Comparison of ENCODE assay signal across 8 mouse cellular contexts in genomic region chr14:34769021-34769566, GRCm38 (mm10). TPM values are rescaled to one million over a fixed set of nuclear protein-coding genes. Genes with fewer than 3 reads are reported as not detected.
A peak's percentile ranks its signal among the peaks of the same experiment; 100 is the strongest.
DNase-seq lines count a peak whose midpoint lies in the region; ATAC-seq and TF ChIP-seq lines count a peak whose summit lies in the region.

No protein-coding gene starts in this region.

- DNase-seq in MEL (ENCODE audit: low read depth, low spot score), result peak; percentile 93
- peak; percentile 75 for DNase-seq in c-Kit-positive CD71-positive TER-119-positive erythroid progenitor cells, embryonic 14.5 days (ENCODE audit: low spot score)
- DNase-seq in hindbrain, embryonic 10.5 days (ENCODE audit: low spot score), result peak; percentile 88
- peak; percentile 42 for DNase-seq in layer of hippocampus, adult 9-11 months
- DNase-seq in lung, postnatal 10 days, result peak; percentile 78
- peak; percentile 87 for DNase-seq in retina, embryonic 14.5 days (ENCODE audit: low spot score)
- DNase-seq in thymus, postnatal 4 days, result peak; percentile 87

- H3K27ac ChIP-seq in MEL (ENCODE audit: control insufficient read depth, low read depth, low read length), result peak overlapping the region; percentile 94
- H3K27ac ChIP-seq in forebrain, embryonic 13.5 days, result no peak overlapping the region
- peak overlapping the region; percentile 77 for H3K27ac ChIP-seq in hindbrain, embryonic 10.5 days

- peaks cover 0 to 11% of the 10 kb centered on the region in 2 experiments; a peak in 2 of 4 replicates for H3K36me3 ChIP-seq in MEL (ENCODE audit: control insufficient read depth in 1 of 2, insufficient read depth in 2 of 2, low read length in 2 of 2)
- no peaks in the 10 kb centered on the region for H3K36me3 ChIP-seq in forebrain, embryonic 13.5 days (ENCODE audit: poor library complexity, severe bottlenecking)
- no peaks in the 10 kb centered on the region for H3K36me3 ChIP-seq in hindbrain, embryonic 10.5 days

- TF ChIP-seq CTCF in MEL (IDR thresholded peaks at IDR 0.05 in 2 of 3, conservative IDR thresholded peaks at IDR 0.05 in 1 of 3; ENCODE audit: control insufficient read depth in 1 of 3, insufficient read depth in 1 of 3, low read depth in 2 of 3, low read length in 3 of 3, poor library complexity in 1 of 3, severe bottlenecking in 1 of 3), result peak; percentile 88 to 93 (median 92)

- H3K9me3 ChIP-seq in MEL (replicated peaks; ENCODE audit: insufficient read depth, low read length), result no peaks in the 10 kb centered on the region
- no peaks in the 10 kb centered on the region for H3K9me3 ChIP-seq in forebrain, embryonic 13.5 days (replicated peaks)
- no peaks in the 10 kb centered on the region for H3K9me3 ChIP-seq in hindbrain, embryonic 10.5 days

- TF ChIP-seq RAD21 in MEL (IDR thresholded peaks at IDR 0.05; ENCODE audit: low read depth, low read length), result peak; percentile 74

- peak overlapping the region; percentile 69 to 82 for H3K4me3 ChIP-seq in MEL (ENCODE audit: control insufficient read depth in 1 of 2, insufficient read depth in 1 of 2, low read depth in 2 of 2, low read length in 2 of 2)
- H3K4me3 ChIP-seq in forebrain, embryonic 13.5 days, result peak overlapping the region; percentile 52
- H3K4me3 ChIP-seq in hindbrain, embryonic 10.5 days, result peak overlapping the region; percentile 64

- TF ChIP-seq EP300 in MEL (IDR thresholded peaks at IDR 0.05; ENCODE audit: low read depth in 1 of 2, low read length in 2 of 2), result no peak

- H3K4me1 ChIP-seq in MEL (ENCODE audit: control insufficient read depth in 1 of 2, insufficient read depth in 2 of 2, low read length in 2 of 2), result peaks cover 0 to 22% of the 10 kb centered on the region in 2 experiments; a peak in 3 of 4 replicates
- peaks cover 11% of the 10 kb centered on the region for H3K4me1 ChIP-seq in forebrain, embryonic 13.5 days
- peaks cover 20% of the 10 kb centered on the region for H3K4me1 ChIP-seq in hindbrain, embryonic 10.5 days (replicated peaks)

- H3K4me2 ChIP-seq in forebrain, embryonic 13.5 days, result peak overlapping the region; percentile 93

- peak overlapping the region; percentile 94 for H3K9ac ChIP-seq in MEL (ENCODE audit: control insufficient read depth, low read depth, low read length, poor library complexity, severe bottlenecking)
- H3K9ac ChIP-seq in forebrain, embryonic 13.5 days, result peak overlapping the region; percentile 70

- ATAC-seq in forebrain, embryonic 13.5 days, result peak; percentile 78

- H3K27me3 ChIP-seq in MEL (ENCODE audit: control insufficient read depth in 1 of 2, insufficient read depth in 2 of 2, low read length in 2 of 2), result no peaks in the 10 kb centered on the region
- H3K27me3 ChIP-seq in forebrain, embryonic 13.5 days, result peaks cover 12% of the 10 kb centered on the region; the same call in 1 of the 2 replicates
- peaks cover 17% of the 10 kb centered on the region for H3K27me3 ChIP-seq in hindbrain, embryonic 10.5 days (ENCODE audit: insufficient read depth, poor library complexity, severe bottlenecking)

- H3K79me2 ChIP-seq in MEL (ENCODE audit: control insufficient read depth, insufficient read depth, low read length, poor library complexity), result peaks cover 5% of the 10 kb centered on the region; the same call in 1 of the 2 replicates

- peak in 1 of 2 experiments; percentile 65; a peak in 1 of 4 replicates for TF ChIP-seq POLR2A in MEL (IDR thresholded peaks at IDR 0.05; ENCODE audit: control insufficient read depth in 1 of 2, insufficient read depth in 1 of 2, low read depth in 1 of 2, low read length in 2 of 2, poor library complexity in 1 of 2)

- WGBS in forebrain, embryonic 13.5 days, result under 1% methylated on average over 36 of the region's 36 CpGs
- WGBS in hindbrain, embryonic 10.5 days, result under 1% methylated on average over 36 of the region's 36 CpGs

TF ChIP-seq in MEL, 35 proteins besides CTCF, POLR2A, EP300 and RAD21:
- TF ChIP-seq MAZ (IDR thresholded peaks at IDR 0.05; ENCODE audit: low read depth, low read length) (peak; percentile 60; the same call in 1 of the 2 replicates), MYB (IDR thresholded peaks at IDR 0.05; ENCODE audit: low read depth, low read length) (no peak), MAFK (IDR thresholded peaks at IDR 0.05; ENCODE audit: borderline replicate concordance, low read depth, low read length) (no peak), TBP (IDR thresholded peaks at IDR 0.05; ENCODE audit: low read depth, low read length) (0 out of 2 replicates have a peak, but pooled peaks have one; percentile 33), GATA1 (IDR thresholded peaks at IDR 0.05; ENCODE audit: low read depth, low read length) (no peak), MYC (IDR thresholded peaks at IDR 0.05; ENCODE audit: low read depth, low read length) (peak; percentile 96), SMC3 (IDR thresholded peaks at IDR 0.05; ENCODE audit: low read depth, low read length) (peak; percentile 77), NRF1 (IDR thresholded peaks at IDR 0.05; ENCODE audit: insufficient read depth, low read depth, low read length, poor library complexity, severe bottlenecking) (no peak), ZKSCAN1 (IDR thresholded peaks at IDR 0.05; ENCODE audit: low read depth, low read length) (no peak), ZNF384 (IDR thresholded peaks at IDR 0.05; ENCODE audit: low read depth, low read length) (no peak), ELF1 (IDR thresholded peaks at IDR 0.05; ENCODE audit: low read depth, low read length) (no peak), RCOR1 (IDR thresholded peaks at IDR 0.05; ENCODE audit: low read depth, low read length) (no peak), NELFE (IDR thresholded peaks at IDR 0.05; ENCODE audit: low read depth, low read length) (no peak; the same call in 1 of the 2 replicates), SIN3A (IDR thresholded peaks at IDR 0.05; ENCODE audit: low read length) (peak; percentile 26; the same call in 1 of the 2 replicates), TCF12 (IDR thresholded peaks at IDR 0.05; ENCODE audit: low read depth, low read length) (no peak; the same call in none of the 2 replicates), MXI1 (IDR thresholded peaks at IDR 0.05; ENCODE audit: low read depth, low read length) (no peak; the same call in none of the 2 replicates), KAT2A (conservative IDR thresholded peaks at IDR 0.05; ENCODE audit: low read depth, low read length) (no peak; the same call in 1 of the 2 replicates), ETS1 (IDR thresholded peaks at IDR 0.05; ENCODE audit: low read depth, low read length) (peak; percentile 17; the same call in 1 of the 2 replicates), UBTF (IDR thresholded peaks at IDR 0.05; ENCODE audit: borderline replicate concordance, insufficient read depth, low read depth, low read length) (no peak), USF1 (IDR thresholded peaks at IDR 0.05; ENCODE audit: low read depth, low read length) (0 out of 2 replicates have a peak, but pooled peaks have one; percentile 19), POLR2AphosphoS2 (IDR thresholded peaks at IDR 0.05; ENCODE audit: low read length) (no peak; the same call in 1 of the 2 replicates), MEF2A (IDR thresholded peaks at IDR 0.05; ENCODE audit: extremely low read depth, insufficient replicate concordance, low read depth, low read length, poor library complexity, severe bottlenecking) (no peak), ZC3H11A (IDR thresholded peaks at IDR 0.05; ENCODE audit: low read depth, low read length) (peak; percentile 63), CHD1 (IDR thresholded peaks at IDR 0.05; ENCODE audit: low read depth, low read length) (no peak), TAL1 (IDR thresholded peaks at IDR 0.05; ENCODE audit: low read length) (no peak), GABPA (IDR thresholded peaks at IDR 0.05; ENCODE audit: low read depth, low read length) (no peak), MAX (IDR thresholded peaks at IDR 0.05; ENCODE audit: low read length) (peak; percentile 91), POLR2AphosphoS5 (IDR thresholded peaks at IDR 0.05; ENCODE audit: borderline replicate concordance, low read depth, low read length) (no peak), JUND (IDR thresholded peaks at IDR 0.05; ENCODE audit: low read depth, low read length) (no peak), HCFC1 (IDR thresholded peaks at IDR 0.05; ENCODE audit: low read depth, low read length) (no peak), E2F4 (IDR thresholded peaks at IDR 0.05; ENCODE audit: borderline replicate concordance, low read depth, low read length) (no peak; the same call in 1 of the 2 replicates), USF2 (IDR thresholded peaks at IDR 0.05; ENCODE audit: borderline replicate concordance in 1 of 2, insufficient read depth in 1 of 2, low read depth in 1 of 2, low read length in 2 of 2) (no peak), CHD2 (IDR thresholded peaks at IDR 0.05; ENCODE audit: low read length) (no peak), ZMIZ1 (IDR thresholded peaks at IDR 0.05; ENCODE audit: low read depth, low read length) (no peak), BHLHE40 (IDR thresholded peaks at IDR 0.05; ENCODE audit: borderline replicate concordance, low read depth, low read length) (no peak)

RNA-seq across cellular contexts. Expression of gene Grid1, which starts 50.8 kb away (rescaled TPM):
- total RNA-seq in MEL (2012; rRNA removed), result not detected in 2 replicates
- not detected for polyA plus RNA-seq in MEL (2012; ENCODE audit: insufficient read depth in 1 of 2, insufficient read length in 2 of 2, low read depth in 1 of 2, low replicate concordance in 2 of 2, missing spikeins in 1 of 2)
- 1.2 and 1.7 TPM in 2 replicates for polyA plus RNA-seq in forebrain, embryonic 13.5 days (2015; fragmentation: Nextera tagmentation; extraction: Ambion mirVana)
- polyA plus RNA-seq in hindbrain, embryonic 10.5 days (2016; fragmentation: Nextera tagmentation; extraction: Ambion mirVana), result 0.10 and 0.42 TPM in 2 replicates

Comparison
In these comparisons a context has a peak if more than half of its experiments do, and no peak if none do; other contexts are left out.
1. DNase-seq: peak in every context shown above with its lines; median percentile 93 in MEL; 88 in hindbrain, embryonic 10.5 days; 87 in retina, embryonic 14.5 days; 87 in thymus, postnatal 4 days; 78 in lung, postnatal 10 days; 75 in c-Kit-positive CD71-positive TER-119-positive erythroid progenitor cells, embryonic 14.5 days; 42 in layer of hippocampus, adult 9-11 months.